Mouse (Mus musculus): Measurements from ENCODE around the gene Ppfibp1. TPM values are rescaled to one million over a fixed set of nuclear protein-coding genes. Genes with fewer than 3 reads are reported as not detected.

Gene Ppfibp1
- total RNA-seq (2012; rRNA removed), result 20.9 and 23.4 TPM in 2 replicates
- total RNA-seq (2014; rRNA removed), result 28.2 and 31.4 TPM in 2 replicates
- polyA plus RNA-seq (2012; ENCODE audit: insufficient read length, low read depth), result 28.2 and 33.1 TPM in 2 replicates

- in situ Hi-C loops (cut with MboI; ENCODE audit: low pct_ligation_motif_present, low pct_unique_long_range_greater_than_20kb, low sequenced_read_pairs), result no loop called here
- H3K4me3 ChIP-seq (replicated peaks in 1 of 3; ENCODE audit: low read depth in 2 of 3, low read length in 2 of 3, poor library complexity in 1 of 3), result peak within 1 kb of the TSS; percentile 79 to 84 (median 83)
- peaks cover 4 to 39% of the 10 kb centered on the region in 2 experiments; a peak in 3 of 4 replicates for H3K4me1 ChIP-seq (ENCODE audit: control insufficient read depth in 1 of 2, insufficient read depth in 2 of 2)
- H3K27ac ChIP-seq (ENCODE audit: insufficient read depth, low read depth), result no peak within 1 kb of the TSS
- no peaks in the 10 kb centered on the region; the same call in 1 of the 2 replicates for H3K79me2 ChIP-seq (replicated peaks; ENCODE audit: control insufficient read depth, extremely low read depth, insufficient read depth, poor library complexity, severe bottlenecking)
- no peaks in the 10 kb centered on the region for H3K36me3 ChIP-seq (replicated peaks in 1 of 2; ENCODE audit: control insufficient read depth in 1 of 2, insufficient read depth in 1 of 2, low read length in 1 of 2)
- peak within 1 kb of the TSS; percentile 95 for H3K9ac ChIP-seq (ENCODE audit: insufficient read depth, low read depth)
- H3K4me2 ChIP-seq (ENCODE audit: insufficient read depth, low read depth, poor library complexity, severe bottlenecking), result peak within 1 kb of the TSS; percentile 67
- dilution Hi-C loops (cut with MboI; ENCODE audit: extremely low pct_ligation_motif_present, extremely low pct_unique_long_range_greater_than_20kb, low sequenced_read_pairs), result no loop called here
- H3K9me3 ChIP-seq (replicated peaks; ENCODE audit: low read length), result no peaks in the 10 kb centered on the region
- TF ChIP-seq MAZ (IDR thresholded peaks at IDR 0.05; ENCODE audit: low read depth, low read length), result no peak
- TF ChIP-seq SIN3A (IDR thresholded peaks at IDR 0.05; ENCODE audit: low read length), result peak; percentile 43; the same call in 1 of the 2 replicates
- peak; percentile 71 for TF ChIP-seq CHD2 (IDR thresholded peaks at IDR 0.05; ENCODE audit: low read length)
- TF ChIP-seq NELFE (IDR thresholded peaks at IDR 0.05; ENCODE audit: low read depth, low read length), result peak; percentile 56
- TF ChIP-seq CHD1 (IDR thresholded peaks at IDR 0.05; ENCODE audit: low read depth, low read length), result 0 out of 2 replicates have a peak, but pooled peaks have one; percentile 75
- TF ChIP-seq UBTF (IDR thresholded peaks at IDR 0.05; ENCODE audit: low read depth, low read length), result peak; percentile 80
- peak; percentile 55; the same call in 1 of the 2 replicates for TF ChIP-seq MAX (IDR thresholded peaks at IDR 0.05; ENCODE audit: low read length)
- TF ChIP-seq POLR2A (IDR thresholded peaks at IDR 0.05; ENCODE audit: low read depth, low read length), result peak; percentile 77
- 0 out of 2 replicates have a peak, but pooled peaks have one; percentile 40 for TF ChIP-seq TCF12 (IDR thresholded peaks at IDR 0.05; ENCODE audit: low read depth, low read length)
- 0 out of 2 replicates have a peak, but pooled peaks have one; percentile 28 for TF ChIP-seq RCOR1 (conservative IDR thresholded peaks at IDR 0.05; ENCODE audit: low read depth, low read length)
- TF ChIP-seq ELF1 (IDR thresholded peaks at IDR 0.05; ENCODE audit: low read depth, low read length), result no peak
- TF ChIP-seq ETS1 (conservative IDR thresholded peaks at IDR 0.05; ENCODE audit: low read depth, low read length), result no peak
- TF ChIP-seq MYC (IDR thresholded peaks at IDR 0.05; ENCODE audit: low read depth, low read length), result peak; percentile 62; the same call in 1 of the 2 replicates
- TF ChIP-seq ZMIZ1 (IDR thresholded peaks at IDR 0.05; ENCODE audit: low read depth, low read length), result peak; percentile 62; the same call in 1 of the 2 replicates
- peak; percentile 69 for TF ChIP-seq MXI1 (IDR thresholded peaks at IDR 0.05; ENCODE audit: low read depth, low read length)
- H3K27me3 ChIP-seq (replicated peaks), result no peaks in the 10 kb centered on the region
- DNase-seq (ENCODE audit: extremely low read depth), result peak; percentile 86
Measured at GRCm38 (mm10) chr6:146887958-146888659, at the start of gene Ppfibp1. TSS of gene Ppfibp1 (plus strand) at chr6:146888487.

GRCm38 (mm10) chr6:146838863-146839262, 49.4 kb upstream of the Ppfibp1 start:
- Histone ChIP-seq H3K4me1 (ENCODE audit: control insufficient read depth in 1 of 2, insufficient read depth in 2 of 2) (no peaks in the 10 kb centered on the region), H3K79me2 (replicated peaks; ENCODE audit: control insufficient read depth, extremely low read depth, insufficient read depth, poor library complexity, severe bottlenecking) (no peaks in the 10 kb centered on the region), H3K9ac (ENCODE audit: insufficient read depth, low read depth) (no peak overlapping the region), H3K36me3 (replicated peaks in 1 of 2; ENCODE audit: control insufficient read depth in 1 of 2, insufficient read depth in 1 of 2, low read length in 1 of 2) (no peaks in the 10 kb centered on the region), H3K4me2 (ENCODE audit: insufficient read depth, low read depth, poor library complexity, severe bottlenecking) (no peak overlapping the region), H3K27me3 (replicated peaks) (no peaks in the 10 kb centered on the region), H3K4me3 (replicated peaks in 1 of 3; ENCODE audit: low read depth in 2 of 3, low read length in 2 of 3, poor library complexity in 1 of 3) (no peak overlapping the region), H3K9me3 (replicated peaks; ENCODE audit: low read length) (no peaks in the 10 kb centered on the region), H3K27ac (ENCODE audit: insufficient read depth, low read depth) (no peak overlapping the region)
- in situ Hi-C loops (cut with MboI; ENCODE audit: low pct_ligation_motif_present, low pct_unique_long_range_greater_than_20kb, low sequenced_read_pairs) (loop anchor here (10.0 kb wide), 2 partner anchors 126 to 156 kb away; no protein-coding TSS in a partner anchor), dilution Hi-C loops (cut with MboI; ENCODE audit: extremely low pct_ligation_motif_present, extremely low pct_unique_long_range_greater_than_20kb, low sequenced_read_pairs) (no loop called here)
- no peak for TF ChIP-seq MAFK (IDR thresholded peaks at IDR 0.05; ENCODE audit: insufficient replicate concordance, low read length)
- no peak for TF ChIP-seq CHD2 (IDR thresholded peaks at IDR 0.05; ENCODE audit: low read length)
- TF ChIP-seq MAX (IDR thresholded peaks at IDR 0.05; ENCODE audit: low read length), result no peak
- no peak for TF ChIP-seq MEF2A (IDR thresholded peaks at IDR 0.05; ENCODE audit: borderline replicate concordance, low read depth, low read length)
- TF ChIP-seq MAZ (IDR thresholded peaks at IDR 0.05; ENCODE audit: low read depth, low read length), result no peak
- no peak for TF ChIP-seq ZMIZ1 (IDR thresholded peaks at IDR 0.05; ENCODE audit: low read depth, low read length)
- TF ChIP-seq CTCF (conservative IDR thresholded peaks at IDR 0.05 in 1 of 2, IDR thresholded peaks at IDR 0.05 in 1 of 2; ENCODE audit: low read depth in 2 of 2, low read length in 2 of 2), result no peak
- DNase-seq (ENCODE audit: extremely low read depth), result no peak
